Mouse (Mus musculus) brain, embryonic 14.5 days (tissue): ENCODE data around the gene B3gnt2.

Experiments used
- CTCF ChIP-seq: fragments of 200-500 bp; IDR thresholded peaks from 2 replicates; pipeline ENCODE4 v1.5.1; 2012; ENCODE audit warnings: inconsistent platforms, mild to moderate bottlenecking, moderate library complexity, borderline replicate concordance; ENCODE audit not compliant: insufficient read depth, insufficient read length; ENCODE audit errors: extremely low read depth
- POLR2A ChIP-seq: fragments of 200-500 bp; IDR thresholded peaks from 2 replicates; pipeline ENCODE4 v1.6.1; 2012; ENCODE audit warnings: mild to moderate bottlenecking, inconsistent platforms, borderline replicate concordance; ENCODE audit not compliant: poor library complexity, insufficient read depth, insufficient read length, severe bottlenecking; ENCODE audit errors: extremely low read depth

DNA sequence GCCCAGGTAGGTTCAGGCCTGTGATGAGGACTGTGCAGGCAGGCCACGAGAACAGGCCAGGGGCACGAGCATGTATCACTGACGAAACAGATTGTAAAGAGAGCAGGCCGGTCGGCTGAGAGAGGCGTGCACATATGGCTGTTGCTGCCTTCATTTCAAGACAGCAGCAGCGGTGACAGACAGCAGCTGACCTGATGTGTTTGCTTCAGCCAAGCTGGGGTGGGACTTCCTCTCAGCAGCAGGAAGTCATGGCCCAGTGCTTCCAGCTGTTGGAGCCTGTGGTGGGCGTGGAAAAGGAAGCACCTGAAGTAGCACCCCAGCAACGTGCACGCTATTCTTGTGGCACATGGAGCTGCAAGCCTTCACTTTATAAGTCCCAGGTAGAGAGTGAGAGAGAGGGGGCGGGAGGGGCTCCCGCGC is 78.0 kb downstream of the B3gnt2 start:
- no peak for TF ChIP-seq CTCF
- no peak for TF ChIP-seq POLR2A
